Mouse (Mus musculus) forebrain, embryonic 11.5 days (tissue): ENCODE measurements at regions not wholly inside any gene's neighbourhood (a gene's known extent, or its start where the extent isn't known, plus 50 kb on each side); places are given as distances from the start of the nearest gene placed in this dataset.

Experiments used
- ATAC-seq: fragments of 200-750 bp; cut with Nextera tagmentation; replicated peaks from 2 replicates; pipeline ENCODE4 v1.8.0; 2017; ENCODE audit warnings: moderate TSS enrichment; ENCODE audit not compliant: low FRiP score
- DNase-seq: peaks from one replicate; pipeline ENCODE4 v3.0.0-alpha.2; 2017; ENCODE audit warnings: low spot score
- H3K27ac ChIP-seq: fragments of 300-500 bp; sonication (generic); 2 replicates; pipeline ENCODE4 v1.5.1; 2014; ENCODE audit warnings: low read depth, low read length
- H3K27me3 ChIP-seq: fragments of 300-500 bp; sonication (generic); 2 replicates; pipeline ENCODE4 v1.6.1; 2014; ENCODE audit warnings: mild to moderate bottlenecking, low read length, mixed read lengths; ENCODE audit not compliant: control insufficient read depth, insufficient read depth
- H3K36me3 ChIP-seq: fragments of 300-500 bp; sonication (generic); 2 replicates; pipeline ENCODE4 v1.6.1; 2014; ENCODE audit warnings: mild to moderate bottlenecking, low read length, moderate library complexity, mixed read lengths; ENCODE audit not compliant: control insufficient read depth, insufficient read depth
- H3K4me1 ChIP-seq: fragments of 300-500 bp; sonication (generic); replicated peaks from 2 replicates; pipeline ENCODE4 v1.6.1; 2014; ENCODE audit warnings: low read length, mixed read lengths; ENCODE audit not compliant: control insufficient read depth, insufficient read depth
- H3K4me2 ChIP-seq: fragments of 300-500 bp; sonication (generic); 2 replicates; pipeline ENCODE4 v1.6.1; 2014; ENCODE audit warnings: low read depth, mild to moderate bottlenecking, low read length, moderate library complexity, mixed read lengths; ENCODE audit not compliant: severe bottlenecking
- H3K4me3 ChIP-seq: fragments of 300-500 bp; sonication (generic); 2 replicates; pipeline ENCODE4 v1.5.1; 2014; ENCODE audit warnings: low read depth, low read length
- H3K9ac ChIP-seq: fragments of 300-500 bp; sonication (generic); 2 replicates; pipeline ENCODE4 v1.6.1; 2014; ENCODE audit warnings: low read length
- H3K9me3 ChIP-seq: fragments of 300-500 bp; sonication (generic); 2 replicates; pipeline ENCODE4 v1.6.1; 2016; ENCODE audit warnings: low read length, mixed read lengths; ENCODE audit not compliant: control insufficient read depth
- WGBS: fragments of 180-500 bp; shearing (Covaris S2); extraction: QIAGEN DNeasy Blood & Tissue Kit; methylation state at CpG from one replicate; pipeline ENCODE4 v1.1.7; 2014; 5-methylcytosine and 5-hydroxymethylcytosine counted together

DNA sequence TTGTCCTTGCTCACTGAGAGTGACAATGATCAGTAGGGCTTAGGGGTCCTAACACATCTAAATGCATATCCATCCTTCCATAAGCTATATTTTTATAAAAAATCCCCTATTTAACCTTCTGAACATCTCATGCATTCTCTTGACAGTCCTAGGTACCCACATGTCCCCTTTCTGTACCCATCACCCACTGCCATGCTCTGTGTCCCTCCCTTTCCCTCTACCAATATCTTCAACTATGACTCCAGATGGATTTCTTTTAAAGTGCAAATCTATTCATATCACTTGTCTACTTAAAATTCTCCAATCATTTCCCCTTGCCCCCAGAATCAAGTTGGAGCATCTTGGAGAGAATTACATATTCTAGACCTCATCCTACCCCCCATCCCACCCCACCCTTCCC is 235.6 kb downstream of the Qdpr start:
- no peak overlapping the region for H3K4me2 ChIP-seq
- DNase-seq (no peak), ATAC-seq (no peak)
- no peak overlapping the region for H3K4me3 ChIP-seq
- no peak overlapping the region for H3K27ac ChIP-seq
- no peaks in the 10 kb centered on the region for H3K4me1 ChIP-seq
- no peak overlapping the region for H3K9ac ChIP-seq
- no peaks in the 10 kb centered on the region for H3K27me3 ChIP-seq
- no peaks in the 10 kb centered on the region for H3K9me3 ChIP-seq
- no peaks in the 10 kb centered on the region for H3K36me3 ChIP-seq

DNA sequence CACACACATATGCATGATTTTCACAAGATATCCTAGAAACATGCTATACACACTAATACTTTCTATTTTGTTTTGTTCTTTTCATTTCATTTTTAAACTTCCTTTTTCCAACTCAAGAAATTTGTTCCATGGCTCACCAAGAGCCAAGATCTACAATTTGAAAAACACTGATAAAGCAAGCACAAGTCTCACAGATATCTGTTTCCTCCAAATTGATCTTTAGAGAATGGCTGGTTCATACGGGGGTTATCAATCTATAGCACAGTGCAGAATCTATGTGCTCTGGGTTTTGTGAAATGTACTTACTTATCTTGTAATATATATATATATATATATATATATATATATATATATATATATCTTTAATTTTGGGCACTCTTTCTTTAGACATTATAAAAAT is 251.6 kb downstream of the Qdpr start:
- WGBS, result 86% methylated on average over 1 of the region's 1 CpGs
- no peak for ATAC-seq
- no peak overlapping the region for H3K27ac ChIP-seq

GRCm38 (mm10) chr5:45196159-45196558 is 253.9 kb downstream of the Qdpr start:
- Histone ChIP-seq H3K4me3 (no peak overlapping the region), H3K4me2 (no peak overlapping the region), H3K9ac (no peak overlapping the region), H3K27ac (no peak overlapping the region), H3K4me1 (no peaks in the 10 kb centered on the region), H3K36me3 (no peaks in the 10 kb centered on the region), H3K9me3 (no peaks in the 10 kb centered on the region), H3K27me3 (no peaks in the 10 kb centered on the region)
- DNase-seq, result no peak
- no peak for ATAC-seq
- WGBS, result 64% methylated on average over 3 of the region's 3 CpGs

More for the DNA sequence above, 251.6 kb downstream of the Qdpr start:
- Histone ChIP-seq H3K4me1 (no peaks in the 10 kb centered on the region), H3K4me2 (no peak overlapping the region), H3K27me3 (no peaks in the 10 kb centered on the region), H3K9me3 (no peaks in the 10 kb centered on the region), H3K4me3 (no peak overlapping the region), H3K36me3 (no peaks in the 10 kb centered on the region), H3K9ac (no peak overlapping the region)
- DNase-seq, result no peak

GRCm38 (mm10) chr5:45192287-45192686 is 257.7 kb downstream of the Qdpr start:
- Histone ChIP-seq H3K4me2 (no peak overlapping the region), H3K36me3 (no peaks in the 10 kb centered on the region), H3K4me3 (no peak overlapping the region), H3K27ac (no peak overlapping the region), H3K9me3 (no peaks in the 10 kb centered on the region), H3K27me3 (no peaks in the 10 kb centered on the region), H3K4me1 (no peaks in the 10 kb centered on the region), H3K9ac (no peak overlapping the region)
- no peak for ATAC-seq
- DNase-seq, result no peak

DNA sequence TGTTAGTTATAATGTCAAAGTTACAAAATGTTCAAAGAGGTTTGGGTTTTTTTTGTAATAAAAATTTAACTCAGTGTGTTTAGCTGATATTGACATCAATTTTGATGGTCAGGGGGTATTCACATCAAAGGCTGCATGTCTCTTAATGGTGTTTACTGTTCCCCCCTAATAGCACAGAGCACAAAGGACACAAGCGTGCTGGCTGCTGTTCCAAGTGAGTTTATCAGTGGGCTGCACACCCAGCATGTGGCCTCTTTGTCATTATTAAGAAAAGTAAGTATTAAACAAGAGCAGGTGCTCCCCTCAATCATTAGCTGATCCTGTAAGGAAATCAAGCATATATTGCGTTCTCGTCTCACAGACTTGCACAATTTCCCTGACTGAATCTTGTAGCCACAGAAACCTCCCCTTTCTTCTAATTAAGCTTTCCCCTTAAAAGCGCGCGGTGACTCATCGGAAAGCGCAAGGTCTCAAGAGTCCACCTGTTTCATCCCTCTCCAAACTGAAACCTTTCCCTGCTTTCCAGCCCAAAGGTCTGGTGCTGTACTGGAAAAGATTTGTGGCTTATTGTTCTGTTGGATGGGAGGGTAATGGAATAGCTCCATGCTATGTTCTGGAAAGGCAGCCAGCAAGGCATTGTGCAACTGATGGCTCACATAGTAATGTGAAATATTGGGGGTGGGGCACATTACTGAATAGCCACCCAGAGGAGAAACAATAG is 276.8 kb downstream of the Qdpr start:
- Histone ChIP-seq H3K27me3 (no peaks in the 10 kb centered on the region), H3K4me3 (no peak overlapping the region), H3K9me3 (no peaks in the 10 kb centered on the region), H3K4me2 (peak overlapping the region; percentile 26; the same call in 1 of the 2 replicates), H3K36me3 (no peaks in the 10 kb centered on the region), H3K9ac (no peak overlapping the region), H3K4me1 (no peaks in the 10 kb centered on the region), H3K27ac (no peak overlapping the region)
- ATAC-seq (peak; percentile 71), DNase-seq (no peak)
- WGBS, result 38% methylated on average over 8 of the region's 8 CpGs

- no peak for ATAC-seq
- no peak for DNase-seq
- no peaks in the 10 kb centered on the region for H3K36me3 ChIP-seq
- H3K4me2 ChIP-seq, result no peak overlapping the region
- H3K9ac ChIP-seq, result no peak overlapping the region
- no peak overlapping the region for H3K27ac ChIP-seq
- no peaks in the 10 kb centered on the region for H3K4me1 ChIP-seq
- no peak overlapping the region for H3K4me3 ChIP-seq
- H3K9me3 ChIP-seq, result no peaks in the 10 kb centered on the region
- H3K27me3 ChIP-seq, result no peaks in the 10 kb centered on the region
- 94% methylated on average over 4 of the region's 4 CpGs for WGBS
These were observed 290.8 kb downstream of the Qdpr start for GRCm38 (mm10) chr5:45159194-45159593.

- ATAC-seq (no peak), DNase-seq (no peak)
- Histone ChIP-seq H3K9ac (no peak overlapping the region), H3K9me3 (no peaks in the 10 kb centered on the region), H3K4me3 (no peak overlapping the region), H3K4me1 (no peaks in the 10 kb centered on the region), H3K27ac (no peak overlapping the region), H3K36me3 (no peaks in the 10 kb centered on the region), H3K27me3 (no peaks in the 10 kb centered on the region), H3K4me2 (no peak overlapping the region)
- 62% methylated on average over 2 of the region's 2 CpGs for WGBS
These were observed 295.1 kb downstream of the Qdpr start for GRCm38 (mm10) chr5:45154936-45155335.

DNA sequence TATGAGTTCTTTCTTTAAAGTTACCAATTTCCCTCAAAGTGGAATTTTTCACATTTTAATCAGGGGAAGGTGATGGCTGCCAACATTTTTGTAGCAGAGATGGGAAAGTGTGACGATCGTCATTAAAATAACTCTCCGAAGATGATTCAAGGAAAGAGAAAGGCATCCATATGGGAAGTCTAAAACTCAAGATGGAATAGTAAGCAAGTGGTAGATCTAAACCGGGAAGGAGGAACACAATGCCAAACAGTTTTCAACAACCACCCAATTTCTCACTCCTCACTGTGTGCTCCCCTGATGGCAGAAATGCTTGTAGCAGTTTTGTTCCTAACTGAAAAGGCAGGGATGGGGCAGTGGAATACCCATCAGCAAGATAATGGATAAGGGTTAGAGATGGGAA is 305.9 kb downstream of the Qdpr start:
- WGBS, result 92% methylated on average over 4 of the region's 4 CpGs

DNA sequence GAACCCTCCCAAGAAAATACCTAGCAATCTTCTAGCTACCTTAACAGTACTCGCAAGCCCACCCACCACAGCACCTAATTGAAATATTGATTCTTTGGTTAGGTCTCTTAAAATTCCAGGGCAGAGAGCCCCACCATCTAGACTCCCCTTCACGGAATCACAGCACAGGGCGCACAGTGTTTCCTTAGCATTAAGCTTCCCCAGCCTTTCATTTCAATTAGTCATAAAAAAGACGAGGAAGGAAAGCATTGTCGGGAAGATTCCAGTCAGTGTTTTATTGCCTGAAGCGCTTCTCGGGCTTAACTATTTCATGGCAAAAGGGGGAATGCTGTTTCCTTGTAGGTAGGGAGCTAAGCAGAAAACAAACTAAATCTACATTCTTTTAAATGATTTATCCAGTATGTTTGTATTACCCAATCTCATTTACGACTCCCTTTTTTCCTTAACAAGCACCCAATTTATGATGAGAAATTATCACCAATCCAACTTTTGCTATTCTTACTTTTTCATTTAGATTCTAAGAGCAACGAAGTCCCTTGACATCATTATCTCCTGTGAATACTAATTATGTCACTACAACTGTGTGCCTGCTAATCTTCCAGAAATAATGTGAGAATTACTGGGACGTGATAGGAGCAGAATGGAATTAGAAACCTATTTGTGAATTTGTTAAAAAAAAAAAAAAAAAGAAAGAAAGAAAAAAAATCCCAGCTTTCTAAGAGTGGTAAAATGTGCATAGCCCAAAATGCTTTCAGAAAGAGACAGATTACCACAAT is 312.6 kb downstream of the Qdpr start:
- H3K4me1 ChIP-seq, result no peaks in the 10 kb centered on the region; the same call in 1 of the 2 replicates
- no peaks in the 10 kb centered on the region for H3K36me3 ChIP-seq
- H3K27ac ChIP-seq, result peak overlapping the region; percentile 25; the same call in 1 of the 2 replicates
- H3K4me2 ChIP-seq, result no peak overlapping the region
- no peak for DNase-seq
- no peak overlapping the region for H3K9ac ChIP-seq
- ATAC-seq, result no peak
- no peaks in the 10 kb centered on the region for H3K9me3 ChIP-seq
- H3K27me3 ChIP-seq, result no peaks in the 10 kb centered on the region
- 41% methylated on average over 10 of the region's 10 CpGs for WGBS
- H3K4me3 ChIP-seq, result no peak overlapping the region

More for the DNA sequence above, 305.9 kb downstream of the Qdpr start:
- H3K9me3 ChIP-seq, result no peaks in the 10 kb centered on the region
- H3K4me1 ChIP-seq, result no peaks in the 10 kb centered on the region
- DNase-seq, result no peak
- H3K4me2 ChIP-seq, result no peak overlapping the region
- H3K27me3 ChIP-seq, result no peaks in the 10 kb centered on the region
- H3K9ac ChIP-seq, result no peak overlapping the region
- no peak for ATAC-seq
- H3K4me3 ChIP-seq, result no peak overlapping the region
- no peaks in the 10 kb centered on the region for H3K36me3 ChIP-seq
- H3K27ac ChIP-seq, result no peak overlapping the region
